Mouse (Mus musculus) MEL (cell line): ENCODE results near the gene Ifna14. TPM values are rescaled to one million over a fixed set of nuclear protein-coding genes. Genes with fewer than 3 reads are reported as not detected.

Source experiments
- DNase-seq: peaks from one replicate; pipeline ENCODE4 v3.0.0; 2011; ENCODE audit warnings: low read depth, low spot score
- H3K27ac ChIP-seq: 2 replicates; pipeline ENCODE4 v1.5.1; 2012; ENCODE audit warnings: low read depth, mild to moderate bottlenecking, control low read depth, low read length, moderate library complexity; ENCODE audit not compliant: control insufficient read depth
- H3K27me3 ChIP-seq, 2 experiments: fragments of 150-350 bp in 1 of 2; sonication (generic) in 1 of 2; 2 replicates each; pipeline ENCODE4 v1.6.1; 2012; ENCODE audit warnings: low read length in 2 of 2, mild to moderate bottlenecking in 2 of 2, improper control_type of control experiment in 1 of 2, moderate library complexity in 1 of 2; ENCODE audit not compliant: insufficient read depth in 2 of 2, control insufficient read depth in 1 of 2
- H3K36me3 ChIP-seq, 2 experiments: 2 replicates each; pipeline ENCODE4 v1.6.1; 2012 to 2014; ENCODE audit warnings: low read length in 2 of 2, improper control_type of control experiment in 1 of 2, inconsistent platforms in 1 of 2, mild to moderate bottlenecking in 1 of 2; ENCODE audit not compliant: insufficient read depth in 2 of 2, control insufficient read depth in 1 of 2
- H3K4me1 ChIP-seq, 2 experiments: fragments of 150-350 bp in 1 of 2; sonication (generic) in 1 of 2; 2 replicates each; pipeline ENCODE4 v1.6.1; 2012; ENCODE audit warnings: low read length in 2 of 2, improper control_type of control experiment in 1 of 2, mild to moderate bottlenecking in 1 of 2; ENCODE audit not compliant: insufficient read depth in 2 of 2, control insufficient read depth in 1 of 2
- H3K4me3 ChIP-seq, 2 experiments: fragments of 150-350 bp in 1 of 2; sonication (generic) in 1 of 2; 2 replicates each; pipeline ENCODE4 v1.5.1; 2012; ENCODE audit warnings: low read depth in 2 of 2, low read length in 2 of 2, mild to moderate bottlenecking in 2 of 2, moderate library complexity in 2 of 2, control low read depth in 1 of 2, improper control_type of control experiment in 1 of 2; ENCODE audit not compliant: control insufficient read depth in 1 of 2, insufficient read depth in 1 of 2
- H3K79me2 ChIP-seq: 2 replicates; pipeline ENCODE4 v1.6.1; 2012; ENCODE audit warnings: mild to moderate bottlenecking, low read length, moderate library complexity; ENCODE audit not compliant: control insufficient read depth, poor library complexity, insufficient read depth
- H3K9ac ChIP-seq: 2 replicates; pipeline ENCODE4 v1.6.1; 2012; ENCODE audit warnings: low read depth, mild to moderate bottlenecking, control low read depth, low read length, moderate library complexity; ENCODE audit not compliant: control insufficient read depth, poor library complexity, severe bottlenecking
- H3K9me3 ChIP-seq: fragments of 150-350 bp; sonication (generic); replicated peaks from 2 replicates; pipeline ENCODE4 v1.6.1; 2012; ENCODE audit warnings: mild to moderate bottlenecking, low read length, improper control_type of control experiment, moderate library complexity; ENCODE audit not compliant: insufficient read depth
- BHLHE40 ChIP-seq: IDR thresholded peaks from 2 replicates; pipeline ENCODE4 v1.6.1; 2012; ENCODE audit warnings: low read depth, mild to moderate bottlenecking, inconsistent platforms, low read length, improper control_type of control experiment, borderline replicate concordance
- CHD1 ChIP-seq: IDR thresholded peaks from 2 replicates; pipeline ENCODE4 v1.6.1; 2012; ENCODE audit warnings: low read depth, mild to moderate bottlenecking, inconsistent platforms, low read length, improper control_type of control experiment
- CHD2 ChIP-seq: IDR thresholded peaks from 2 replicates; pipeline ENCODE4 v1.6.1; 2011; ENCODE audit warnings: low read length, improper control_type of control experiment
- E2F4 ChIP-seq: IDR thresholded peaks from 2 replicates; pipeline ENCODE4 v1.6.1; 2011; ENCODE audit warnings: low read depth, low read length, improper control_type of control experiment, borderline replicate concordance
- ELF1 ChIP-seq: IDR thresholded peaks from 2 replicates; pipeline ENCODE4 v1.6.1; 2014; ENCODE audit warnings: low read depth, mild to moderate bottlenecking, inconsistent platforms, low read length, improper control_type of control experiment, moderate library complexity
- EP300 ChIP-seq, 2 experiments: IDR thresholded peaks; 2 replicates each; pipeline ENCODE4 v1.6.1; 2011; ENCODE audit warnings: improper control_type of control experiment in 2 of 2, low read length in 2 of 2, low read depth in 1 of 2, mild to moderate bottlenecking in 1 of 2
- ETS1 ChIP-seq: IDR thresholded peaks from 2 replicates; pipeline ENCODE4 v1.6.1; 2012; ENCODE audit warnings: low read depth, mild to moderate bottlenecking, inconsistent platforms, low read length, improper control_type of control experiment, moderate library complexity
- JUND ChIP-seq: IDR thresholded peaks from 2 replicates; pipeline ENCODE4 v1.6.1; 2011; ENCODE audit warnings: low read depth, mild to moderate bottlenecking, improper control_type of control experiment, low read length
- KAT2A ChIP-seq: conservative IDR thresholded peaks from 2 replicates; pipeline ENCODE4 v1.6.1; 2012; ENCODE audit warnings: low read depth, low read length, improper control_type of control experiment, inconsistent platforms
- MAX ChIP-seq: IDR thresholded peaks from 2 replicates; pipeline ENCODE4 v1.6.1; 2011; ENCODE audit warnings: low read length, improper control_type of control experiment
- MYC ChIP-seq: IDR thresholded peaks from 2 replicates; pipeline ENCODE4 v1.6.1; 2011; ENCODE audit warnings: low read depth, mild to moderate bottlenecking, low read length, improper control_type of control experiment, moderate library complexity
- NELFE ChIP-seq: IDR thresholded peaks from 2 replicates; pipeline ENCODE4 v1.6.1; 2011; ENCODE audit warnings: low read depth, low read length, improper control_type of control experiment
- SIN3A ChIP-seq: IDR thresholded peaks from 2 replicates; pipeline ENCODE4 v1.6.1; 2012; ENCODE audit warnings: low read length, improper control_type of control experiment, inconsistent platforms
- SMC3 ChIP-seq: IDR thresholded peaks from 2 replicates; pipeline ENCODE4 v1.6.1; 2011; ENCODE audit warnings: low read depth, low read length, improper control_type of control experiment
- TAL1 ChIP-seq: IDR thresholded peaks from 2 replicates; pipeline ENCODE4 v1.6.1; 2012; ENCODE audit warnings: mild to moderate bottlenecking, inconsistent platforms, low read length, moderate library complexity, mixed read lengths
- TBP ChIP-seq: IDR thresholded peaks from 2 replicates; pipeline ENCODE4 v1.8.0; 2011; ENCODE audit warnings: low read depth, low read length, improper control_type of control experiment
- UBTF ChIP-seq: IDR thresholded peaks from 2 replicates; pipeline ENCODE4 v1.6.1; 2012; ENCODE audit warnings: low read depth, mild to moderate bottlenecking, inconsistent platforms, low read length, improper control_type of control experiment, moderate library complexity, borderline replicate concordance; ENCODE audit not compliant: insufficient read depth
- USF2 ChIP-seq, 2 experiments: IDR thresholded peaks; 2 replicates each; pipeline ENCODE4 v1.6.1; 2011 to 2012; ENCODE audit warnings: improper control_type of control experiment in 2 of 2, low read length in 2 of 2, borderline replicate concordance in 1 of 2, inconsistent platforms in 1 of 2, low read depth in 1 of 2, mild to moderate bottlenecking in 1 of 2; ENCODE audit not compliant: insufficient read depth in 1 of 2
- ZC3H11A ChIP-seq: IDR thresholded peaks from 2 replicates; pipeline ENCODE4 v1.6.1; 2012; ENCODE audit warnings: low read depth, mild to moderate bottlenecking, inconsistent platforms, low read length, improper control_type of control experiment
- polyA plus RNA-seq, 2 experiments: library from polyadenylated mRNA; stranded (reverse) in 1 of 2; unstranded in 1 of 2; fragments of >175 nt in 1 of 2; fragments of >200 nt in 1 of 2; gene quantifications; 2 replicates each; pipeline versions ENCODE4 v1.2.1 to v1.2.4; 2012; ENCODE audit warnings: low replicate concordance in 2 of 2, low read depth in 1 of 2; ENCODE audit not compliant: insufficient read length in 2 of 2, insufficient read depth in 1 of 2, missing spikeins in 1 of 2
- total RNA-seq: library from RNA; depleted of rRNA; stranded (reverse); fragments of 300-350 nt; gene quantifications from 2 replicates; pipeline ENCODE4 v1.2.3, GENCODE M21; 2012; rRNA removed

Ifna14 gene
- not detected in 2 replicates for total RNA-seq
- polyA plus RNA-seq = not detected

- Histone ChIP-seq H3K27me3 (no peaks in the 10 kb centered on the region; a peak in 1 of 4 replicates), H3K9ac (no peak within 1 kb of the TSS), H3K36me3 (no peaks in the 10 kb centered on the region), H3K4me3 (no peak within 1 kb of the TSS), H3K9me3 (no peaks in the 10 kb centered on the region), H3K27ac (no peak within 1 kb of the TSS), H3K4me1 (no peaks in the 10 kb centered on the region), H3K79me2 (no peaks in the 10 kb centered on the region)
- no peak for DNase-seq
- no peak for TF ChIP-seq ELF1
- TF ChIP-seq MYC = no peak
- TF ChIP-seq E2F4 = no peak
- TF ChIP-seq NELFE = no peak
- TF ChIP-seq SMC3 = no peak
- no peak for TF ChIP-seq ETS1
- TF ChIP-seq UBTF = no peak
- TF ChIP-seq CHD1 = no peak
- TF ChIP-seq EP300 (IDR thresholded peaks at IDR 0.05; ENCODE audit: low read depth in 1 of 2, low read length in 2 of 2) = no peak
- TF ChIP-seq BHLHE40 = no peak
Observed at GRCm38 (mm10) chr4:88571698-88572097, at the start of gene Ifna14. Gene Ifna14, minus strand, starts transcription at chr4:88571798.

DNA sequence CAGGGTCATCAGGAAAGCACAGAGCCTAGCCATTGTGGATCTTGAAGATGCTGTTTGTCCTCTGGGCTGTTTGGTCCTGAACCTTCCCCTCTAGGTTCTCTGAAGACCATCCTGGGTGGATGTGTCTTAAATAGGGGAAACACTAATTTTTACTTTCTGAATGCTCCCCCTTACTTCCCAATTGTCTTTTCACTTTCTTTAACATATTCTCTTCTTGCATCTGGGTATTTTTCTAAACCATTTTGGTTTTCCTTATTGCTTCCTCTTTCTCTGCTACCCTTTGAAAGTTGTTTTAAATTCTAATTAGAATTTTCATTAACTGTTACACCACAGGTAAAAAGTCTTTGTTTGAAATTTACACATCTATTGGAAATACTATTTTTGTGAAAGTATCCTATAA is 31.7 kb upstream of the Ifna14 start, which contains the start of gene Ifna12:
Ifna12 (minus strand) TSS at position 101 of the 400 bp plus-strand sequence.
- Histone ChIP-seq H3K4me1 (no peaks in the 10 kb centered on the region), H3K79me2 (no peaks in the 10 kb centered on the region), H3K27me3 (no peaks in the 10 kb centered on the region; a peak in 1 of 4 replicates), H3K9me3 (no peaks in the 10 kb centered on the region), H3K27ac (no peak within 1 kb of the TSS), H3K4me3 (no peak within 1 kb of the TSS), H3K9ac (no peak within 1 kb of the TSS), H3K36me3 (no peaks in the 10 kb centered on the region)
- no peak for DNase-seq
- TF ChIP-seq EP300 (IDR thresholded peaks at IDR 0.05; ENCODE audit: low read depth in 1 of 2, low read length in 2 of 2) (no peak), MAX (no peak), CHD2 (no peak), UBTF (no peak), TAL1 (no peak), USF2 (IDR thresholded peaks at IDR 0.05; ENCODE audit: borderline replicate concordance in 1 of 2, insufficient read depth in 1 of 2, low read depth in 1 of 2, low read length in 2 of 2) (no peak), ETS1 (no peak), SIN3A (no peak), TBP (no peak), ZC3H11A (no peak), JUND (no peak), KAT2A (no peak)
